Mouse (Mus musculus): Measurements from ENCODE around the gene Gaa.

GRCm38 (mm10) chr11:119306762-119307657 lies 39.3 kb downstream of the Gaa start:
- TF ChIP-seq CTCF (IDR thresholded peaks at IDR 0.05; ENCODE audit: control insufficient read depth, insufficient read depth, insufficient read length) (no peak), USF1 (IDR thresholded peaks at IDR 0.05; ENCODE audit: low read depth) (no peak), MAX (IDR thresholded peaks at IDR 0.05) (no peak)
